Mouse (Mus musculus) urinary bladder, postnatal 25 days (tissue): Measurements from ENCODE around the gene Eif3f.

Experiments used
- DNase-seq: peaks from one replicate; pipeline ENCODE4 v3.0.0; 2022; ENCODE audit warnings: low spot score

Gene Eif3f

GRCm38 (mm10) chr7:108933794-108934731 is at the start of gene Eif3f:
Eif3f (plus strand) TSS chr7:108934417.
- DNase-seq: peak; percentile 89

- no peak for DNase-seq
Observed at GRCm38 (mm10) chr7:108884906-108885305, 49.3 kb upstream of the Eif3f start, which contains the start of gene Olfr518. Olfr518 (minus strand) TSS chr7:108885006.

GRCm38 (mm10) chr7:108894320-108894719 is 39.9 kb upstream of the Eif3f start, which contains the start of gene Olfr519:
Olfr519 (minus strand) TSS chr7:108894420.
- no peak for DNase-seq

GRCm38 (mm10) chr7:108903969-108904368 is 30.2 kb upstream of the Eif3f start:
- DNase-seq: no peak

- DNase-seq: no peak
Observed at GRCm38 (mm10) chr7:108927043-108927442, 7.2 kb upstream of the Eif3f start.

GRCm38 (mm10) chr7:108928280-108929188 is 5.7 kb upstream of the Eif3f start:
- no peak for DNase-seq

- no peak for DNase-seq
Observed at GRCm38 (mm10) chr7:108929726-108930393, 4.4 kb upstream of the Eif3f start, which contains the start of gene Nlrp10. Nlrp10 (minus strand) TSS chr7:108930178.

- DNase-seq: no peak
Observed at GRCm38 (mm10) chr7:108934836-108935235, 619 bp downstream of the Eif3f start.

- no peak for DNase-seq
Observed at GRCm38 (mm10) chr7:108935411-108935810, 1.2 kb downstream of the Eif3f start.

- no peak for DNase-seq
Observed at GRCm38 (mm10) chr7:108936591-108936990, 2.4 kb downstream of the Eif3f start.

GRCm38 (mm10) chr7:108941466-108941865 is 7.2 kb downstream of the Eif3f start:
- peak; percentile 10 for DNase-seq

GRCm38 (mm10) chr7:108944002-108944401 is 9.8 kb downstream of the Eif3f start:
- peak; percentile 19 for DNase-seq

GRCm38 (mm10) chr7:108948611-108949010 is 14.4 kb downstream of the Eif3f start:
- DNase-seq: no peak

- no peak for DNase-seq
Observed at GRCm38 (mm10) chr7:108949301-108949700, 15.1 kb downstream of the Eif3f start.

- peak; percentile 11 for DNase-seq
Observed at GRCm38 (mm10) chr7:108950312-108950761, 16.1 kb downstream of the Eif3f start, which contains the start of gene Tub. Tub (plus strand) TSS chr7:108950338.

GRCm38 (mm10) chr7:108950762-108951331 is 16.6 kb downstream of the Eif3f start:
- DNase-seq: no peak

- DNase-seq: no peak
Observed at GRCm38 (mm10) chr7:108952801-108953200, 18.6 kb downstream of the Eif3f start.

GRCm38 (mm10) chr7:108954185-108954584 is 20.0 kb downstream of the Eif3f start:
- DNase-seq: no peak

- DNase-seq: no peak
Observed at GRCm38 (mm10) chr7:108957734-108958133, 23.5 kb downstream of the Eif3f start.

GRCm38 (mm10) chr7:108965968-108966367 is 31.8 kb downstream of the Eif3f start:
- no peak for DNase-seq

GRCm38 (mm10) chr7:108966742-108967362 is 32.6 kb downstream of the Eif3f start:
- peak; percentile 40 for DNase-seq
